8 mouse cellular contexts compared by ENCODE assay signal in genomic region chr5:121564468-121564895, GRCm38 (mm10). TPM values are rescaled to one million over a fixed set of nuclear protein-coding genes. Genes with fewer than 3 reads are reported as not detected.
DNase-seq lines count a peak whose midpoint lies in the region; ATAC-seq and TF ChIP-seq lines count a peak whose summit lies in the region.

No protein-coding gene starts in this region.

- peak; percentile 95 for TF ChIP-seq CTCF in liver, embryonic 14.5 days (IDR thresholded peaks at IDR 0.05; ENCODE audit: low read depth)
- TF ChIP-seq CTCF in stomach, postnatal 0 days (IDR thresholded peaks at IDR 0.05; ENCODE audit: low read depth) = peak; percentile 93

- no peak for TF ChIP-seq EP300 in liver, embryonic 14.5 days (IDR thresholded peaks at IDR 0.05; ENCODE audit: low read depth)
- no peak for TF ChIP-seq EP300 in stomach, postnatal 0 days (optimal IDR thresholded peaks at IDR 0.05)

- no peaks in the 10 kb centered on the region for H3K4me1 ChIP-seq in brown adipose tissue, adult 24 weeks (ENCODE audit: control insufficient read depth, insufficient read depth, insufficient read length, low read length)
- peaks cover 10% of the 10 kb centered on the region for H3K4me1 ChIP-seq in forebrain, embryonic 10.5 days
- H3K4me1 ChIP-seq in heart, embryonic 15.5 days (replicated peaks) = 0 out of 2 replicates have a peak, but pooled peaks cover 2% of the 10 kb centered on the region
- peaks cover 0 to 5% of the 10 kb centered on the region in 2 experiments; a peak in 2 of 4 replicates for H3K4me1 ChIP-seq in liver, embryonic 14.5 days (replicated peaks; ENCODE audit: control insufficient read depth in 2 of 2, insufficient read depth in 2 of 2, low read length in 1 of 2)
- no peaks in the 10 kb centered on the region for H3K4me1 ChIP-seq in stomach, postnatal 0 days (replicated peaks; ENCODE audit: control insufficient read depth, insufficient read depth)

- 13% methylated on average over 11 of the region's 11 CpGs for WGBS in forebrain, embryonic 10.5 days
- 13% methylated on average over 11 of the region's 11 CpGs for WGBS in heart, embryonic 15.5 days
- WGBS in liver, embryonic 14.5 days (ENCODE audit: insufficient replicate concordance) = 6% methylated on average over 11 of the region's 11 CpGs
- 7% methylated on average over 11 of the region's 11 CpGs for WGBS in stomach, postnatal 0 days

- H3K4me2 ChIP-seq in heart, embryonic 15.5 days = peak overlapping the region; percentile 50
- H3K4me2 ChIP-seq in liver, embryonic 14.5 days (ENCODE audit: low read depth) = peak overlapping the region; percentile 61
- H3K4me2 ChIP-seq in stomach, postnatal 0 days (replicated peaks; ENCODE audit: low read depth) = peak overlapping the region; percentile 44

- no peaks in the 10 kb centered on the region for H3K9me3 ChIP-seq in forebrain, embryonic 10.5 days
- H3K9me3 ChIP-seq in heart, embryonic 15.5 days (replicated peaks) = no peaks in the 10 kb centered on the region
- H3K9me3 ChIP-seq in liver, embryonic 14.5 days (ENCODE audit: control insufficient read depth, low read length) = no peaks in the 10 kb centered on the region
- no peaks in the 10 kb centered on the region for H3K9me3 ChIP-seq in stomach, postnatal 0 days (ENCODE audit: control insufficient read depth, low read length)

- H3K27me3 ChIP-seq in forebrain, embryonic 10.5 days (ENCODE audit: poor library complexity, severe bottlenecking) = no peaks in the 10 kb centered on the region
- no peaks in the 10 kb centered on the region for H3K27me3 ChIP-seq in heart, embryonic 15.5 days
- H3K27me3 ChIP-seq in liver, embryonic 14.5 days (ENCODE audit: control insufficient read depth, insufficient read depth, low read length) = no peaks in the 10 kb centered on the region
- no peaks in the 10 kb centered on the region for H3K27me3 ChIP-seq in stomach, postnatal 0 days (ENCODE audit: control insufficient read depth, insufficient read depth, low read length)

- H3K9ac ChIP-seq in heart, embryonic 15.5 days = 0 out of 2 replicates have a peak overlapping the region, but pooled peaks have one; percentile 26
- peak overlapping the region; percentile 23; the same call in 1 of the 2 replicates for H3K9ac ChIP-seq in liver, embryonic 14.5 days (replicated peaks)
- no peak overlapping the region for H3K9ac ChIP-seq in stomach, postnatal 0 days (ENCODE audit: low read length)

- peak overlapping the region; percentile 44 for H3K4me3 ChIP-seq in brown adipose tissue, adult 24 weeks (ENCODE audit: insufficient read depth, low read depth, low read length)
- H3K4me3 ChIP-seq in forebrain, embryonic 10.5 days = peak overlapping the region; percentile 33
- no peak overlapping the region for H3K4me3 ChIP-seq in heart, embryonic 15.5 days
- H3K4me3 ChIP-seq in liver, embryonic 14.5 days (ENCODE audit: insufficient read depth in 1 of 2, low read depth in 2 of 2, low read length in 2 of 2) = peak overlapping the region in 1 of 2 experiments; percentile 37; a peak in 1 of 4 replicates
- no peak overlapping the region; the same call in 1 of the 2 replicates for H3K4me3 ChIP-seq in stomach, postnatal 0 days (ENCODE audit: low read depth, low read length)

- DNase-seq in forebrain, embryonic 10.5 days (ENCODE audit: extremely low spot score, low spot score) = peak; percentile 91
- peak; percentile 91 for DNase-seq in kidney, postnatal 14 days
- DNase-seq in liver, embryonic 14.5 days (ENCODE audit: low read depth in 3 of 3, low spot score in 3 of 3) = peak; percentile 55 to 68 (median 57)
- DNase-seq in neural tube, embryonic 10.5 days (ENCODE audit: extremely low spot score, low spot score) = peak; percentile 93
- peak; percentile 85 for DNase-seq in stomach, postnatal 0 days (ENCODE audit: low spot score)

- no peak overlapping the region for H3K27ac ChIP-seq in brown adipose tissue, adult 24 weeks (replicated peaks; ENCODE audit: low read depth, low read length)
- peak overlapping the region; percentile 74 for H3K27ac ChIP-seq in forebrain, embryonic 10.5 days
- H3K27ac ChIP-seq in heart, embryonic 15.5 days = no peak overlapping the region
- H3K27ac ChIP-seq in liver, embryonic 14.5 days = no peak overlapping the region
- 0 out of 2 replicates have a peak overlapping the region, but pooled peaks have one; percentile 35 for H3K27ac ChIP-seq in stomach, postnatal 0 days (replicated peaks)

- ATAC-seq in CD4-positive, CD25-positive, alpha-beta regulatory T cell, adult 4 months = peak; percentile 92
- no peak for ATAC-seq in heart, embryonic 15.5 days (replicated peaks; ENCODE audit: insufficient number of reproducible peaks, insufficient read depth, low FRiP score, low read depth)
- peak; percentile 42; the same call in 1 of the 2 replicates for ATAC-seq in liver, embryonic 14.5 days (ENCODE audit: insufficient read depth)
- ATAC-seq in stomach, postnatal 0 days (ENCODE audit: low FRiP score, low TSS enrichment) = peak; percentile 38; the same call in 1 of the 2 replicates

- H3K36me3 ChIP-seq in forebrain, embryonic 10.5 days (replicated peaks) = peaks cover 6% of the 10 kb centered on the region; the same call in 1 of the 2 replicates
- no peaks in the 10 kb centered on the region for H3K36me3 ChIP-seq in heart, embryonic 15.5 days
- H3K36me3 ChIP-seq in liver, embryonic 14.5 days (replicated peaks; ENCODE audit: control insufficient read depth, insufficient read depth, low read depth) = no peaks in the 10 kb centered on the region
- no peaks in the 10 kb centered on the region for H3K36me3 ChIP-seq in stomach, postnatal 0 days (ENCODE audit: control insufficient read depth, insufficient read depth, low read length)

RNA-seq across cellular contexts. Expression of gene Mapkapk5, which starts 18.8 kb away (rescaled TPM):
- polyA plus RNA-seq in CD4-positive, CD25-positive, alpha-beta regulatory T cell, adult 4 months (2017; shearing (Covaris generic)) = 10 to 100 TPM; 23.5 to 32.2 TPM
- 47.1 and 76.5 TPM in 2 replicates for polyA plus RNA-seq in brown adipose tissue, adult 24 weeks (2012; ENCODE audit: insufficient read depth, insufficient read length, missing spikeins)
- polyA plus RNA-seq in forebrain, embryonic 10.5 days (2016; fragmentation: Nextera tagmentation; extraction: Ambion mirVana) = 47.3 and 53.1 TPM in 2 replicates
- polyA plus RNA-seq in heart, embryonic 15.5 days (2015; fragmentation: Nextera tagmentation; extraction: Ambion mirVana) = 30.5 and 33.1 TPM in 2 replicates
- 27.2 and 43.4 TPM in 2 replicates for polyA plus RNA-seq in liver, embryonic 14.5 days (2012; rRNA removed)
- polyA plus RNA-seq in liver, embryonic 14.5 days (2014; fragmentation: Nextera tagmentation; extraction: Ambion mirVana) = 22.8 and 31.4 TPM in 2 replicates
- polyA plus RNA-seq in stomach, postnatal 0 days (2015; fragmentation: Nextera tagmentation; extraction: Ambion mirVana) = 25.0 and 28.6 TPM in 2 replicates

RNA-seq across cellular contexts. Expression of gene Adam1a, which starts 19.2 kb away (rescaled TPM):
- polyA plus RNA-seq in CD4-positive, CD25-positive, alpha-beta regulatory T cell, adult 4 months (2017; shearing (Covaris generic)) = 1 to 10 TPM; 1.2 to 1.6 TPM
- polyA plus RNA-seq in brown adipose tissue, adult 24 weeks (2012; ENCODE audit: insufficient read depth, insufficient read length, missing spikeins) = 0.52 and 0.71 TPM in 2 replicates
- 1.1 TPM in 2 replicates for polyA plus RNA-seq in forebrain, embryonic 10.5 days (2016; fragmentation: Nextera tagmentation; extraction: Ambion mirVana)
- 0.86 and 0.91 TPM in 2 replicates for polyA plus RNA-seq in heart, embryonic 15.5 days (2015; fragmentation: Nextera tagmentation; extraction: Ambion mirVana)
- 1.5 and 1.6 TPM in 2 replicates for polyA plus RNA-seq in liver, embryonic 14.5 days (2012; rRNA removed)
- 0.20 and 0.28 TPM in 2 replicates for polyA plus RNA-seq in liver, embryonic 14.5 days (2014; fragmentation: Nextera tagmentation; extraction: Ambion mirVana)
- polyA plus RNA-seq in stomach, postnatal 0 days (2015; fragmentation: Nextera tagmentation; extraction: Ambion mirVana) = 0.50 and 0.56 TPM in 2 replicates

RNA-seq across cellular contexts. Expression of gene Gm42878, which starts 19.2 kb away (rescaled TPM):
- polyA plus RNA-seq in CD4-positive, CD25-positive, alpha-beta regulatory T cell, adult 4 months (2017; shearing (Covaris generic)) = not detected
- polyA plus RNA-seq in brown adipose tissue, adult 24 weeks (2012; ENCODE audit: insufficient read depth, insufficient read length, missing spikeins) = not detected in 2 replicates
- not detected in 2 replicates for polyA plus RNA-seq in forebrain, embryonic 10.5 days (2016; fragmentation: Nextera tagmentation; extraction: Ambion mirVana)
- polyA plus RNA-seq in heart, embryonic 15.5 days (2015; fragmentation: Nextera tagmentation; extraction: Ambion mirVana) = 0.18 TPM in 1 of 2 replicates, not detected in the other
- 0.07 TPM in 1 of 2 replicates, not detected in the other for polyA plus RNA-seq in liver, embryonic 14.5 days (2012; rRNA removed)
- not detected in 2 replicates for polyA plus RNA-seq in liver, embryonic 14.5 days (2014; fragmentation: Nextera tagmentation; extraction: Ambion mirVana)
- not detected in 2 replicates for polyA plus RNA-seq in stomach, postnatal 0 days (2015; fragmentation: Nextera tagmentation; extraction: Ambion mirVana)

RNA-seq across cellular contexts. Expression of gene Aldh2, which starts 29.1 kb away (rescaled TPM):
- polyA plus RNA-seq in CD4-positive, CD25-positive, alpha-beta regulatory T cell, adult 4 months (2017; shearing (Covaris generic)) = 10 to 100 TPM in 1 of 2 experiments, 1 to 10 TPM in 1; 10.0 to 19.3 TPM
- 645 and 839 TPM in 2 replicates for polyA plus RNA-seq in brown adipose tissue, adult 24 weeks (2012; ENCODE audit: insufficient read depth, insufficient read length, missing spikeins)
- polyA plus RNA-seq in forebrain, embryonic 10.5 days (2016; fragmentation: Nextera tagmentation; extraction: Ambion mirVana) = 125 TPM in 2 replicates
- polyA plus RNA-seq in heart, embryonic 15.5 days (2015; fragmentation: Nextera tagmentation; extraction: Ambion mirVana) = 95.0 and 119 TPM in 2 replicates
- 113 and 157 TPM in 2 replicates for polyA plus RNA-seq in liver, embryonic 14.5 days (2012; rRNA removed)
- 48.1 and 61.7 TPM in 2 replicates for polyA plus RNA-seq in liver, embryonic 14.5 days (2014; fragmentation: Nextera tagmentation; extraction: Ambion mirVana)
- polyA plus RNA-seq in stomach, postnatal 0 days (2015; fragmentation: Nextera tagmentation; extraction: Ambion mirVana) = 136 and 145 TPM in 2 replicates

RNA-seq across cellular contexts. Expression of gene Acad12, which starts 54.3 kb away (rescaled TPM):
- polyA plus RNA-seq in CD4-positive, CD25-positive, alpha-beta regulatory T cell, adult 4 months (2017; shearing (Covaris generic)) = 1 to 10 TPM; 3.1 to 4.7 TPM
- 18.4 and 32.3 TPM in 2 replicates for polyA plus RNA-seq in brown adipose tissue, adult 24 weeks (2012; ENCODE audit: insufficient read depth, insufficient read length, missing spikeins)
- 2.7 and 3.0 TPM in 2 replicates for polyA plus RNA-seq in forebrain, embryonic 10.5 days (2016; fragmentation: Nextera tagmentation; extraction: Ambion mirVana)
- 6.0 and 6.1 TPM in 2 replicates for polyA plus RNA-seq in heart, embryonic 15.5 days (2015; fragmentation: Nextera tagmentation; extraction: Ambion mirVana)
- polyA plus RNA-seq in liver, embryonic 14.5 days (2012; rRNA removed) = 0.81 and 1.1 TPM in 2 replicates
- 0.69 and 0.87 TPM in 2 replicates for polyA plus RNA-seq in liver, embryonic 14.5 days (2014; fragmentation: Nextera tagmentation; extraction: Ambion mirVana)
- 2.3 and 2.6 TPM in 2 replicates for polyA plus RNA-seq in stomach, postnatal 0 days (2015; fragmentation: Nextera tagmentation; extraction: Ambion mirVana)

Comparison
In these comparisons a context has a peak if more than half of its experiments do, and no peak if none do; other contexts are left out.
1. H3K27ac ChIP-seq: peak in forebrain, embryonic 10.5 days (single experiment) and stomach, postnatal 0 days (single experiment); none in brown adipose tissue, adult 24 weeks (single experiment), heart, embryonic 15.5 days (single experiment) and liver, embryonic 14.5 days (single experiment).
2. H3K4me3 ChIP-seq: peak in brown adipose tissue, adult 24 weeks (single experiment) and forebrain, embryonic 10.5 days (single experiment); none in heart, embryonic 15.5 days (single experiment) and stomach, postnatal 0 days (single experiment).
3. Peak in every context shown above with its lines, with median percentiles within 50 percentile points of each other: DNase-seq and H3K4me2 ChIP-seq.